Mouse (Mus musculus): Measurements from ENCODE around the gene Prkca.

- TF ChIP-seq EP300 (IDR thresholded peaks at IDR 0.05; ENCODE audit: insufficient read depth, low read depth, low read length) (no peak), CTCF (IDR thresholded peaks at IDR 0.05; ENCODE audit: low read depth, low read length) (no peak)
These were observed 189.5 kb downstream of the Prkca start for GRCm38 (mm10) chr11:108153997-108154841.
